Mouse (Mus musculus) adrenal gland, postnatal 14 days (tissue): ENCODE results near the gene Zdhhc18. TPM values are rescaled to one million over a fixed set of nuclear protein-coding genes. Genes with fewer than 3 reads are reported as not detected.

Experiments
- DNase-seq: peaks from one replicate; pipeline ENCODE4 v3.0.0; 2021; ENCODE audit warnings: mixed read lengths
- total RNA-seq: library from RNA; stranded (reverse); gene quantifications from 2 replicates; pipeline ENCODE4 v1.2.3, GENCODE M21; 2021

The Zdhhc18 gene
- total RNA-seq, 1 experiment from 2014 or later: 16.9 TPM

- DNase-seq: peak; percentile 38
These were observed 18.7 kb downstream of the Zdhhc18 start for GRCm38 (mm10) chr4:133631071-133631768.

DNA sequence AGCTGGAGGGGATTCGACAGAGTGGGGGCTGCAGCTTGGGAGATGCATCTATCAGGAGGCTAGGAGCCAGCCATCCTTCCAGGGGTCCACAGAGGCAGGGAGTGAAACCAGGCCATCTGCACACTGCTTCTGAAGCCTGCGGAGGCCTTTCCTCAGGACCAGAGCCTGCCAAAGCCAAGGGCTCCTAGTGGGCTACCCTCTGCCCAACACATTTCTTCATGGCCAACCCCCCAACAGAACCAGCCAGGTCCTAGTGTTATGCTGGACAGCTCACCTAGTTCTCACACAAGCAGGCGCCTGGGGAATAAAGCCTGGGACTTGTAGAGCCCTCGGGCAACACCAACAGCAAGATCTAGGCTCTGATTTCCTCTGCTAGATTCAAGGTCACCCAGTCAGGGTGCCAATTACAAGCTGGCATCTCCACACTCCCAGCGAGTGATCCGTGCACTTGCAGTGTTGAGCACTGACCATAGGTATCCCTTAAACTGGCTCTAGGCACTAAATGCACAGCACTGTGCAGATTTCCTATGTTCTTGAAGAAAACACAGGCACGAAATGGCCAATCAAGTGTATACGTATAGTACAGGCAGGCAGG lies 19.5 kb downstream of the Zdhhc18 start:
- DNase-seq: no peak

DNA sequence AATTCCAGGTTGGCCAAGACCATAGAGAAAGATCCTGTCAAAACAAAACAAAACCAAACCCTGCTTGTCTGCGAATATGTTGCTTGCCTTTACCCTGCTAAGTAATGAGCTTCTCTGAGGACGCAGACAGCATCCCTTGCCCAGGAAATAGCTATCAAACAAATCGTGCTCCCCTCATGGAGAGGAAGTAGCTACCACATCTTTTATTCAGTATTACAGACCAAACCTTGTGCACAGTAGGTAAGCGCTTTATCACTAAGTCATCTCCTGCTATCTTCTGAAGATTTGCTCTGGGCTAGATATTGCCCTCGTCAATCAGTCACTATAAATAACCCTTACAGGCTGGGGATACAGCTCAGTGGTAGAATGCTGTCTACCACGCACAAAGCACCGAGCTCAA lies 20.8 kb downstream of the Zdhhc18 start:
- no peak for DNase-seq

DNA sequence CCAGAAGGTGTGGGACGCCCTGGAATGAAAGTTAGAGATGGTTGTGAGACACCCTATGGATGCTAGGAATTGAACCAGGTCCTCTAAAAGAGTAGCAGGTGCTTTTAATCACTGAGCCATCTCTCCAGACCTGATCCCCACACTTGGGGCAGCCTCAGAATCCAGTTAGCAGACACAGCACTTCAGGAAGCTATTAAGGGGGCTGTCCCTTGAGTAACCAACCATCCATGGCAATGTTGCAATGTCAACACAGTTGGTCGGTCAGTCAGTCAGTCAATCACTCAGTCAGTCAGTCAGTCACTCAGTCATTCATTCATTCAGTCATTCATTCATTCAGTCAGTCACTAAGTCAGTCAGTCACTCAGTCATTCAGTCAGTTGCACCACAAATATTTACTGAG lies 21.4 kb downstream of the Zdhhc18 start:
- no peak for DNase-seq

DNA sequence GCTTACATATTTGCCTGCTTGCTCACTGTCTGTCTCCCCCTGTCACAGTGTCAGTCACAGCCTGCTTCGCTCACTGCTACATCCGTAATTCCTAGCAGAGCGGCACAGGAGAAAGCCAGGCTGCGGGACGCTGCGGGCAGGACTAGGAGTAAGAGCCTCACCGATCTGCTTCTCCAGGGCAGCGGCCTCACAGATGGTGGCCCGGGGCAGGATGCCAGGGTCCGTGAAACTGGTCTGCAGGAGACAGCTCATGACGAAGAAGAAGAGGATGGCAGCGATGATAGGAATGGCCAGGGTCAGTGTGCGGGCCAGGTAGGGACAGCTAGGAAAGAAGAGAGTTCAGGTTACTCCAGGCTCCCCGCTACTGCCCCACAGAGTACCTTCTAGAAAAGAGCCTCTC lies 22.9 kb downstream of the Zdhhc18 start:
- no peak for DNase-seq

DNA sequence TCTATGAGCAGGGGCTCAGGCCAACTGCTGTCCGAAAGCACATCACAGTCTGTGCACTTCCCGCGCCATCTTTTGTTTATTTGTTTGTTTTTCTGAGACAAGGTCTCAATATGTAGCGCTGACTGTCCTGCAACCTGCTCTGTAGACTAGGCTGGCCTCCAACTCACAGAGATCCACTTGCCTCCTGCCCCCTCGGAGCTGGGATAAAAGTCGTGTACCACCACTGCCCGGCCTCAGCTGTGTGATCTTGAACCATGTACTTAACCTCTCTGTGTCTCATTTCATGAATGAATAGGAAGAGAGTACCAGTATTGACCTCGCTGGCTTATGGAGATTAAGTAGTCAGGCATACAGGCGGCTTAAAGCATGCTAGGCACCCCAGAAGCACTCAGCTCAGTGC lies 23.3 kb downstream of the Zdhhc18 start:
- DNase-seq: no peak

DNA sequence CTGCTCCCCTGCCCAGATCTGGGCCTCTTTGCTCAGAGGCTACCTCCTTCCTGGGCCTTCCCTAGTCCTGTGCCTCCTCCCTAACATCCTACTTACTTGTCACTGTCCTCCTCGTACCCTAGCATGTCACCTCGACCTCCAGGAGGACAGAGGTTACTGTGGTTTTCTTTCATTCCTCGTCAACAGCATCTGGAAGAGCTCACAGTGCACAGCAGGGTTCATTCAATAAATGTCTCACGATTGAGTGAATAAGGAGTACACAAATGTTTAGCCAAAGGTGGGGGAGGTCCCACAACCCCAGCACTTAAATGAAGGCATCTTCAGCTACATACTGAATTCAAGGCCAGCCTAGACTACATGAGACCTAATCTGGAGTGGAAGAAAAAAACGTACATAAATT lies 23.7 kb downstream of the Zdhhc18 start:
- no peak for DNase-seq

GRCm38 (mm10) chr4:133625621-133626071 lies 24.3 kb downstream of the Zdhhc18 start:
- DNase-seq: peak; percentile 71

DNA sequence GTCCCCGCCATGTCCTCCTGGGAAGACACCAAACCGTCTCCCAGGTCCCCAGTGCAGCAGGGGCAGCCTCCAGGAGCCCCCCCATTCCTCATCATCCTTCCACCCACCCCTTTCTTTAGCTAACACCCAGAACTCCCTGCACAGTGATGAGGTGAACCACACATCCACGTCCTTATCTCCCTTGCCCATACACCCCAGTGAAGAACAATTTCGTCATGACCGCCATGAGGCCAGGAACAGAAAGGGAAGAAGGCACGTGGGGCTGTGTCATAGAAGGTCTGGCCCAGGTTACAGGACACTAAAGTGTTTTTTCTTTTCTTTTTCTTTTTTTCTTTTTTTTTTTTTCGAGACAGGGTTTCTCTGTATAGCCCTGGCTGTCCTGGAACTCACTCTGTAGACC lies 25.1 kb downstream of the Zdhhc18 start:
- DNase-seq: no peak

DNA sequence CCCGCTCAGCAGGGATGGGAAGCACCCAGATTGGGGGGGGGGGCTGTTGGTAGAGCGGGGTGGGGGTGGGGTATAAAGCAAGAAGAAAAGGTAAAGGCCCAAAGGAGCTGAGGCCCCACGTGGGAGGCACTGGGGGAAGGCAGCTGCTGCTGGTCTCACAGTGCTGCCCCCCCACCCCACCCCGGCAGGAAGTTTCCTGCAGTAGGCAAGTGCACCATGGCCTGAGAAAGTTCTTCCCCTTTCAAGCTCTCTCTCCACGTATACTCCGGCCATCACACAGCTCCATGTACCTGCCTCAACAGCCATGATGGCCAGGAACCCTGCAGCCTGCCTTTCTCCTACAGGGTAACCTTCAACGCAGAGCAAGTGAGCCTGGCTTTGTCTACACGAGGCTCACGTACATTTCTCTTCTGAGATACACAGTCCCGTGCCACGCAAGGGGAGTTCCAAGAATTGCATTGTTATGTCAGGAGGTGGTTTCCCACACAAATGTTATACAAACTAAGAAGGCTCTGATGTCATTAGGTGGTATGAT lies 27.7 kb downstream of the Zdhhc18 start:
- DNase-seq: no peak

- DNase-seq: no peak
These were observed 29.3 kb downstream of the Zdhhc18 start for GRCm38 (mm10) chr4:133620668-133621067.

GRCm38 (mm10) chr4:133619473-133620136 lies 30.3 kb downstream of the Zdhhc18 start:
- DNase-seq: no peak

- no peak for DNase-seq
These were observed 32.0 kb downstream of the Zdhhc18 start for GRCm38 (mm10) chr4:133617936-133618335.

GRCm38 (mm10) chr4:133615416-133615815 lies 34.5 kb downstream of the Zdhhc18 start:
- no peak for DNase-seq

GRCm38 (mm10) chr4:133614274-133614761 lies 35.6 kb downstream of the Zdhhc18 start:
- peak; percentile 92 for DNase-seq

GRCm38 (mm10) chr4:133613867-133614266 lies 36.1 kb downstream of the Zdhhc18 start:
- DNase-seq: no peak

DNA sequence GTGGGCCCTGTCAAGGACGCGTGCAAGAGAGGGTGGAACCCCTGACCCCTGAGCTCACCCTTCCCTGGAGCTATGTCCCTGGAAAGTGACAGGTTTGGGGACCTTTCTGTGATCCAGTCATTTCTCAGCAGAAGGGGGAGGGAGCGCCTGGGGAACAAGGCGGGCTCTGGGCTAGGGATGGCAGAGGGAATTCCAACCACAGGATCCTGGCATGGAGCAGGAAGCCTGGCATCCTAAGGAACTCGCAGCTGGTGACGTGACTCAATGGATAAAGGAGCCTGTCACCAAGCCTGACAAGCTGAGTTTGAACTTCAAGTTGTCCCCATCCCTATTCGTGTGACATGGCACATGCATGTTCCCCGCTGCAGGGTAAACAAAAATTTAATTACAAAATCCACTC lies 36.9 kb downstream of the Zdhhc18 start:
- no peak for DNase-seq

- no peak for DNase-seq
These were observed 37.5 kb downstream of the Zdhhc18 start for GRCm38 (mm10) chr4:133612416-133612815.

GRCm38 (mm10) chr4:133611815-133612214 lies 38.1 kb downstream of the Zdhhc18 start:
- no peak for DNase-seq

DNA sequence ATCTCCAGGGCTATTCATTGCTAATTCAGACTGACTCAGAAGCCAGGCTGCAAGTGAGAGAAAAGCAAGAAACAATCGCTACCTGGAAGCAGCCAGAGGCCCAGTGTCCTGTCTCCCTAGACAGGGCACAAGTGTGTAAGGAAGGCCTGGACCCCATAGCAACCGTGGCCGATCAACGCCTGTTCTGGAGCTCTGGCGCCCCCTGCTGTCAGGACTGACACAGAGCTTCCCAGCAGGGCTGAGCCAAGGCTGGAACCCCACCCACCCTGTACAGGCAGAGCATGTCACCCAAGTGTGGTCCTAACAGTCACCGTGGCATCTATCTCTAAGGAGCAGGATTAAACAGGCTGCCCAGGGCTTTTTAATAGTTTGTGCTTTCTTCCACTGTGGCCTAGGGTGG lies 40.2 kb downstream of the Zdhhc18 start:
- DNase-seq: peak; percentile 94

GRCm38 (mm10) chr4:133607284-133607683 lies 42.7 kb downstream of the Zdhhc18 start:
- no peak for DNase-seq

GRCm38 (mm10) chr4:133605330-133605729 lies 44.6 kb downstream of the Zdhhc18 start:
- no peak for DNase-seq

GRCm38 (mm10) chr4:133604856-133605255 lies 45.1 kb downstream of the Zdhhc18 start:
- no peak for DNase-seq
